Mouse (Mus musculus): ENCODE data around the gene Trim10. TPM values are rescaled to one million over a fixed set of nuclear protein-coding genes. Genes with fewer than 3 reads are reported as not detected.

The Trim10 gene
- total RNA-seq, 2 experiments from 2014 or later, result 0.57 to 1.8 TPM

- peak; percentile 84 for DNase-seq
Observed at GRCm38 (mm10) chr17:36914108-36914507, 44.7 kb downstream of the Trim10 start.

DNA sequence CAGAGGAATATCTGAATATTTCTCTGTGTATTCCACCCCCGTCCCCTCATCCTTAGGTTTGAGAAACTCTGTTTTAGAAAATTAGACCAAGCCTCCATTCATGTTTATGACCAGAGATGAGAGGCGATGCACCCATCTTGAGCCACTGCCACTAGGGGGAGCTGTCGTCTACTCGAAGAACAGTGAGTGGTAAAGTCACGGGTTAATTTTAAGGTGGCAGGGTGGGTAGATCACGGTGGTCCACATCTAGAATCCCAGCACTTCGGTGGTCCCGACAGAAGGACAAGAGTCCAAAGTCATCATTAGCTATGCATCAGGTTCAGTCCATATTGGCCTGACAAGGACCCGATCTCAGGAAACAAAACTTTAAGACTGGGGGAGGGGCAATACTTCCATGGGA, 45.7 kb downstream of the Trim10 start:
- DNase-seq, result peak; percentile 75

- no peak for DNase-seq
Observed at GRCm38 (mm10) chr17:36920239-36920638, 50.9 kb downstream of the Trim10 start.

DNA sequence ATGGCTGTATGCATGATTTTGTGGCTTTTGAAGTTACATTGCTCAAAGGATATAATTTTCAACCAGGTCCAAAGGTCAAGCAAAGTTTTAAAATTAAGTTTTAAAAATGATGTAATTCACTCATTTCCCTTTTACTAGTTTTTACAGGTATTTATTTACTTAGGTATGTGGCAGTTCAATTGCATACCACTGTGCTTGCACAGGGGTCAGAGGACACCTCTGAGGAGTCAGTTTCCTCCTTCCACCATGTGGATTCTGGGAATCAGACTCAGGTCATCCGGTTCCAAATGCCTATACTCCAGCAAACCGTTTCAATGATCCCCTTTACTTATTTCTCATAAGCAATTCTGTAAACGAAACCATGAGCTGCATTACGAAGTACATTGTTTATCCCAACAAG, 53.3 kb downstream of the Trim10 start:
- DNase-seq, result no peak

DNA sequence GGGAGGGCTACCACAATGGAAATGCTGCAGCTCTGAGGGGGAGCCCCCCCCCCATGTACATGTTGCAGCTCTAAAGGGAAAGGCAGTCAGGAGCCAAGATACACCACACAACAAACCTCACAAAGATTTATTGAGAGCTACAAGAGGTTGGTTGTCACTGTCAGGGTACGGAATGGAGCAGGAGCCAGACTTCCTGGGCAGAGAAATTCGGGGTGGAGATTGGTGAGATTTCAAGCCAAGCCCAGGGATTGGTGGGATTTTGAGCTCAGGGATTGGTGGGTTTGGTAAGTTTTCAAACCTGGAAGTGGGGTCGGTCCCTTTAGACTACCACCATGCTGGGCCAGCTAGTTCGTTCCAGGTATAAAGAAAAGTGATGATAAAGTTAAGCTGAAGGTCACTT, 54.1 kb downstream of the Trim10 start:
- DNase-seq, result no peak

Other genes with a start within 250 kb of the Trim10 start
- not detected for gene H2-M9, start 226.9 kb upstream of the Trim10 start, total RNA-seq (2021)
- not detected for gene H2-M1, start 197.4 kb upstream of the Trim10 start, total RNA-seq (2021)
- gene H2-M10.5, start 96.7 kb upstream of the Trim10 start, total RNA-seq (2021), result not detected
- gene H2-M10.6, start 57.4 kb upstream of the Trim10 start, total RNA-seq (2021), result not detected
- 10 to 100 TPM; 24.5 to 28.4 TPM for gene Trim26, start 32.4 kb upstream of the Trim10 start, total RNA-seq (2021)
- not detected for gene Trim15, start 2.4 kb upstream of the Trim10 start, total RNA-seq (2021)
- gene Trim40, start 20.5 kb downstream of the Trim10 start, total RNA-seq (2021), result not detected
- gene Trim31, start 28.5 kb downstream of the Trim10 start, total RNA-seq (2021), result not detected
- gene Rnf39, start 73.3 kb downstream of the Trim10 start, total RNA-seq (2021), result under 1 TPM; 0.45 TPM
- 10 to 100 TPM; 56.0 to 61.3 TPM for gene Ppp1r11, start 82.2 kb downstream of the Trim10 start, total RNA-seq (2021)
- gene Znrd1, start 89.0 kb downstream of the Trim10 start, total RNA-seq (2021), result 10 to 100 TPM; 24.9 to 29.3 TPM
- 1 to 10 TPM; 7.2 to 7.3 TPM for gene Znrd1as, start 89.0 kb downstream of the Trim10 start, total RNA-seq (2021)
- gene 2410137M14Rik, start 111.7 kb downstream of the Trim10 start, total RNA-seq (2021), result not detected
- under 1 TPM; 0.29 to 0.43 TPM for gene H2-M5, start 120.0 kb downstream of the Trim10 start, total RNA-seq (2021)
- gene Zfp57, start 131.6 kb downstream of the Trim10 start, total RNA-seq (2021), result 10 to 100 TPM in 1 of 2 experiments, 1 to 10 TPM in 1; 9.7 to 14.5 TPM
- not detected for gene Mog, start 153.8 kb downstream of the Trim10 start, total RNA-seq (2021)
- gene Gabbr1, start 176.4 kb downstream of the Trim10 start, total RNA-seq (2021), result 10 to 100 TPM; 21.6 to 22.4 TPM
- not detected for gene Olfr90, start 218.9 kb downstream of the Trim10 start, total RNA-seq (2021)
- not detected for gene Olfr91, start 228.7 kb downstream of the Trim10 start, total RNA-seq (2021)